Mouse (Mus musculus): ENCODE measurements around the gene Nemp1. TPM values are rescaled to one million over a fixed set of nuclear protein-coding genes. Genes with fewer than 3 reads are reported as not detected.
A peak's percentile ranks its signal among the peaks of the same experiment; 100 is the strongest.
"Not testable (repeated sequence)": the region's sequence is repeated elsewhere in the genome, so short reads cannot be mapped to it uniquely, and the experiment has no call there.

The Nemp1 gene
- total RNA-seq, 2 experiments from 2014 or later = 5.1 to 6.7 TPM

DNA sequence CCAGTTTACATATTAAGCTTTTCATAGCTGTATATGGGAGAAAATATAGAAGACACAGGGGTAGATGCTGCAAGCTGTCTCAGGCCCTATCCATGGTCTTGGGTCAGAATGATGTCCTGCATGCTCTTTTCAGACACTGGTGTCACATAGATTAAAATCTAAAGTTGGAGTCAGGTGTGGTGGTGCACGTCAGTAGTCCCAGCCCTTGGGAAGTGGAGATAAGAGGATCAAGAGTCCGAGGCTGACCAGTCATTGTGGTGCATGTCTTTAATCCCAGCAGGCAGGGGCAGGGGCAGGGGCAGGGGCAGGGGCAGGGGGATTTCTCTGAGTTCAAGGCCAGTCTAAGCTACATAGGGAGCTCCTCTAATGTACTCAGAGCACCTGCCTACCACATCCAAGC is 20.9 kb upstream of the Nemp1 start:
- no peak for DNase-seq

DNA sequence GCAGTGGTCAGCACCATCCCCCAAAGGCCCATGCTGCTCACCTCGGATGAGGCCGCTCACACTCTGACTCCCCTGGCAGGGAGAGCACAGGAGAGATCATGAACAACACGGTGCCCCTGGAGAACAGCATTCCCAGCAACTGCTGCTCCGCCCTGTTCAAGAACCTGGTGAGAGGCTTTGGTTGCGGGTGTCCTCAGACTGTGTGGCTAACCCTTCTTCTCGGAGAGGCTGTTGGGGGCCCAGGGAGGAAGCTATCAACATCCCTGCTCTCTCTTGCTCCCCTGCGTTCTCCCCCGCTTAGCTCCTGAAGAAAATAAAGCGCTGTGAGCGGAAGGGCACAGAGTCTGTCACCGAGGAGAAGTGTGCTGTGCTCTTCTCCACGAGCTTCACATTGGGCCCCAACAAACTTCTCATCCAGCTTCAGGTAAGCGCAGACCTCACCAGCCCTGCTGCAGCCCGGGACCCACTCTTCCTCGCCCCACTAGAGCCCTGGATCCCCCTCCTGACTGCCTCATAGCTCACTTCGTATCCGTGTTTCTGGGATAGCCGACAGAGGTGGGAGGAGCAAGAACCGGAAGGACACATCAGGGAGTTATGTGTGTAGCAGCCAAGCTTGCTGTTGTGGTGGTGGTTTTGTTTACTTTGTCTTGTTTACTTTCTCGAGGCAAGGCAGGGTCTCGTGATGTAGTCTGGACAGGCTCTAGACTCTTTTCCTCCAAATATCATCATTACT is 13.6 kb upstream of the Nemp1 start:
- DNase-seq = no peak

DNA sequence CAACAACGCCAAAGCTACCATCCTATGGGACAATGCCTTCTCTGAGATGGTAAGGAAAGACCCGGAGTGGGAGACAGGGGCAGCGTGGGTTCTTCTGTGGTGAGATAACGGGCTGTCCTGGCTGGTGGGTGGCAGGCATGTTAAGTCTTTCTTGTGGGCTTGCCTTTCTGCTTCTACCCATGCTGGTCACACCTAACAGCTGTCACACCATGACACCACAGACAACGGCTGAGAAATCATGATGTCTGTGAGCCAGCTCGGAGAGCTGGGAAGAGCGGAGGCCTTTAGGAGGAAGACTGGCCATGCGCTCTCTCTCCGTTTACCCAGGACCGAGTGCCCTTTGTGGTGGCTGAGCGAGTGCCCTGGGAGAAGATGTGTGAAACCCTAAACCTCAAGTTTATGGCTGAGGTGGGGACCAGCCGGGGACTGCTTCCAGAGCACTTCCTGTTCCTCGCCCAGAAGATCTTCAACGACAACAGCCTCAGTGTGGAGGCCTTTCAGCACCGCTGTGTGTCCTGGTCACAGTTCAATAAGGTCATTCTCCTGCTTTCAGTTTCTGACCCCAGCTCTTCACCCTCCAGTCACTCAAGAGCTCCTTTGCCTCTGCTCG is 11.6 kb upstream of the Nemp1 start:
- no peak for DNase-seq

DNA sequence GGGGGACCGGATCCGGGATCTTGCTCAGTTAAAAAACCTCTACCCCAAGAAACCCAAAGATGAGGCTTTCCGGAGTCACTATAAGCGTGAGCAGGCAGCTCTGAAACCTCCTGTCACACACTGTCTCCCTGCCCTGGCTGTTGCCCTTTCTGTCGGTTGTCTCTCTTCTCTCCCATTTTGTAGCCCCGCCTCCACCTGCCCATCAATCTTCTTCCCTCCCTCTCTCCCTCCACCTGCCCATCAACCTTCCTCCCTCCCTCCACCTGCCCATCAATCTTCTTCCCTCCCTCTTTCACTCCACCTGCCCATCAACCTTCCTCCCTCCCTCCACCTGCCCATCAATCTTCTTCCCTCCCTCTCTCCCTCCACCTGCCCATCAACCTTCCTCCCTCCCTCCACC is 9.1 kb upstream of the Nemp1 start:
- DNase-seq = not testable (repeated sequence)

DNA sequence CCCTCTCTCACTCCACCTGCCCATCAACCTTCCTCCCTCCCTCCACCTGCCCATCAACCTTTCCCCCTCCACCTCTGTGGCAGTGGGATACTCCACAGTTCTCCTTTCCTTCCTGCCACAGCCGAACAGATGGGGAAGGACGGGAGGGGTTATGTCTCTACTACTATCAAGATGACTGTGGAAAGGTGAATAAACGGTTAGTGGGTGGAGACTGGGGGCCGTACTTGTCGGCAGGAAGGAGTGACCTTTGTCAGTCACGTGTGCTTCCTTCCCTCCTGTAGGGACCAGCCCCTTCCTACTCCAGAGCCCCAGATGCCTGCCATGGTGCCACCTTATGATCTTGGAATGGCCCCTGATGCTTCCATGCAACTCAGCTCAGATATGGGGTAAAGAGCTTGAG is 8.6 kb upstream of the Nemp1 start:
- DNase-seq = no peak

DNA sequence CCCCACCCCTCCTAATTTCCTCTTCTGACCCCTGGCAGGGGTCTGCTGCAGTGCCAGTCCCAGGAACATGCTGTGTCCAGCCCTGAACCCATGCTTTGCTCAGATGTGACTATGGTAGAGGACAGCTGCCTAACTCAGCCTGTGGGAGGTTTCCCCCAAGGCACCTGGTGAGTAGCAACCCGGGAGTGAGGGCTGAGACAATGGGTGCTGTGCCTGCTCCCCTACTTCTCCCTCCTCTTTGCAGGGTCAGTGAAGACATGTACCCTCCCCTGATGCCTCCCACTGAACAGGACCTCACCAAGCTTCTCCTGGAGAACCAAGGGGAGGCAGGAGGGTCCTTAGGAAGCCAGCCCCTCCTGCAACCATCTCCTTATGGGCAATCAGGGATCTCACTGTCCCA is 7.2 kb upstream of the Nemp1 start:
- no peak for DNase-seq

DNA sequence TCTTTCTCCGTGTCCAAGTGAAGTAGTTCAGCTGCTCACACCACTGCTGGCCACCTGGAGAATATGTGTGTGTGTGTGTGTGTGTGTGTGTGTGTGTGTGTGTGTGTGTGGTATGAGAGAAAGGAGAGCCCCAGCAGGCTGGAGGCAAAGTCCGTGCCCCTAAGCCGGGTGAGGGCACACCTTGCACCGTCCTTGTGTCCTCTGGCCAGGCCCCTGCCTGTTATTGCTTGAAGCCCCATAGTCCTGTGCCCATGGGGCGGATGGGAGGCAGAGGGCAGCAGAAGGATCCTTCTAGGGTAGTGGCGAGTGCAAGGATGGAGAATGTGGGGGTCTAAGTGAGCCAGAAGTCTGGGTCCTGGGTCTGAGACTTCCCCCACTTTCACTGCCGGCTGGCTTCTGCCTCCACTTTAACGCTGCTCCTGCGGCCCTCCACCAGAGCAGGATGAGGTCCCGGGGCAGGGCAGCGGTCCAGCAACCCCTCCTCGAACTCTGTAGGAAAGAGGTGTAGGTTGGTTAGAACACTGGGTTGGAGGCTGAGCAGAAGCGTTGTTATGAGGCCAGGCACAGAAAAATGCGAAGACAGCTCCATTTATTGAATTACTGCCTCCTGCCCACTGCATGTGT is 5.3 kb upstream of the Nemp1 start:
- DNase-seq = no peak

DNA sequence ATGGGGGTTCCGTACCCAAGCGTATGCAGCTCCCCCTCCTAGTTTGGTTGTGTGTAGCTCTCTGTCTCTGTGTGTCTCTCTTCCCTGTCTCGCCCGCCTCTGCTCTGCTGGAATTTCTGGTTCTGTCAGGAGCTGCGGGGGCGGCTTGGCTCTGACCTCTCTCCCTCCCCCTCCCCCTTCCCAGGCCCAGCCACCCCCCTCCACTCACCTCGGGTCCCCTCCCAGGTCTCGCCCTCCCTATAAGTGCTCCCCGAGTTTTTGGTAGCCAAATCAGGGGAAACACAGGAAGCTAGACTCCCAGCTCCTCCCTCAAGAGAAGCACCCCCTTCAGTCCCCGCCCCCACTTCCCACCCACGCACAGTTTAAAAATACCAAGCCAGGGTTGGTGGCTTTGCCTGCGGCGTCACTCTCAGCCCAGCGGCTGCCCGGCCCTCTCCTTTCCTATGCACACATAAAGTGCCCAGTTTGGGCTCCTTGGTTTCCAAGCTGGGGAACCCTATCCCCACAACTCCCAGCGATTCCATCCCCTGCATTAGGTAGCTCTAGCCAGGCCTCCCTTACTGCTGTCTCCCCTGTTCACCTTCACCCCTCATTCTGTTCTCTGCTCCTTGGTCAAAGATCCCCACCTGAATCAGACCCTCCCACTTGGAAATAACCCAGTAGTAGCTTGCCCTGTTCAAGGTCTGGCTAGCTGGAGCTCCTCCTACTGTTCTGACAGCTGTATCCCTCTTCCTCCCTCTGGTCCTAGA is 4.6 kb upstream of the Nemp1 start:
- DNase-seq = no peak

DNA sequence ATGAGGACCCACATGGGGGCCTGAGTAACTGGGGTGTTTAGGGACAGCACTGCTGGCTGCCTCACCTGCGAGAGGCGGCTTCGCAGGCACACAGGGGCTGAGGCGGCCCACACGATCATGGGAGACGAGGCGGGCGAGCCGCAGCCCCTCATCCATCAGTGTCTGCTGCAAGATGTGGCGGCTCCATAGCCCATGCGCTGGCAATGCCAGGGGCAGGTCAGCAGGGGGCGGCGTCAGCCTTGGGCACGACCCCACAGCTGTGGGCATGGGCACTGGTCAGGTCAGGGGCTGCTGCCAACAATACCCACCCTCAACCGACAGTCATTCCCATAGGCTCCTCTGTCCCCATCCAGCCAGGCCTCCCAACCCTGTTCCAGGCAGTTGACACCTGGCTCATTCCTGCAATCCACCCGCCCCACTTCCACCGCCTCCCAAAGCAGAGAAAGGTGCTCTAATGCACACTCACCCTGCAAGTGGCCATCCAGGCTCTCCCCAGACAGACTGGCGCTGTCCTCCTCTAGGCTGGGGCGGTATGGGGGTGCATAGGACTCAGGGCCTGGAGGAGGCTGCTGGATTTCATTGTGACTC is 3.9 kb upstream of the Nemp1 start:
- DNase-seq = no peak

DNA sequence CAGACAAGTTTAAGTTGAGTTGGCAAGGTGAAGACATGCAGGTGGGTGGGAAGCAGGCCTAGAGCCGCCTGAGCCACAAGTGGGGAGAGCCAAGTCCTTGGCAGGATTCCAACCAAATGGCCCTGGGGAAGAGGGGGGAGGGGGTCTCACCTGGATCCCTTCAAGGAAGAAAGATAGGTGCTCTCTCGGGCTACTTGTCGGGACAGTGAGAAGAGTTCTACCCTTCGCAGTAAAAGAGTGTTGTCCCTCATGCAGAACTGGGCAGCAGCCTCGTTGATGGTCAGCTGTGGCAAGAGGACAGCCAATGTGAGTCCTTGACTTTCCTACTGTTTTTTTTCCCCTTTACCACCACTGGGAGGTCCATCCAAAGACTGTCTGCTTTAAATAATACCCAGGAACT is 3.1 kb upstream of the Nemp1 start:
- DNase-seq = no peak

DNA sequence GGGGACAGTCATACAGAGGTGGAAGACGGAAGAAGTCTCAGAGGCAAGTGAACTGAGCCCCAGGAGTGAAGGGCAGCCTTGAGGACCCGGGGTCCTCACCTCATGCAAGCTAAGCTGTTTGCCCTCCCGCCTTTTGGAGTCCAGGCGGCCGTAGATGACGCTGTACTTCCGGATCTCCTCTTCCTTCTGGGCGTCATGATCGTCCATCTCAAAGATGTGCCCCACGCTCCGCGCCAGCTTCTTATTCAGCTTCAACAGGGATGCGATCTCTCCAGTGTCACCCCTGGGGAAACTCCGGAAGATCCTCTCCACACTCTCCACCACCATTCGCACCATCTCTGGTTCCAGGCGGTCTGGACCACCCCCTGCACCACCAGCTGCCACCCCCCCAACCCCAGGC is 2.5 kb upstream of the Nemp1 start:
- no peak for DNase-seq

DNA sequence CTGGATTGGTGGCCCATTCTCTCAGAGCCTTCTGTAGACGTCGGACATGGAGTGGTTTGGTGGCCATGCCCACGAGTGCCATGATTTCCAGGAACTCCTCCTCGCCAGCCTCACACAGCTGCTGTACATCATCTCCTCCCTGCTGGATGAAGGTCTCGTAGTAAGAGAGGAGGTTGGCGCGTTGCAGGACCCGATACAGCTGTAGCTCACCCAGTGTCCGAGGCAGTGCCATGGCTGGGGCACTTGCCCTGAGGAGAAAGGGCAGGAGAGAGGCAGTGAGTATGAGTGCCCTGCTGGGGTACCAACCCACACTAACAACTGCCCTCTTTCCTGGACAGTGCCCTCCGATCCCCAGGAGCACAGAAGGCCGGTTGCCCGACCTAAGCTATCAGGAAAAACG is 1.8 kb upstream of the Nemp1 start:
- no peak for DNase-seq

DNA sequence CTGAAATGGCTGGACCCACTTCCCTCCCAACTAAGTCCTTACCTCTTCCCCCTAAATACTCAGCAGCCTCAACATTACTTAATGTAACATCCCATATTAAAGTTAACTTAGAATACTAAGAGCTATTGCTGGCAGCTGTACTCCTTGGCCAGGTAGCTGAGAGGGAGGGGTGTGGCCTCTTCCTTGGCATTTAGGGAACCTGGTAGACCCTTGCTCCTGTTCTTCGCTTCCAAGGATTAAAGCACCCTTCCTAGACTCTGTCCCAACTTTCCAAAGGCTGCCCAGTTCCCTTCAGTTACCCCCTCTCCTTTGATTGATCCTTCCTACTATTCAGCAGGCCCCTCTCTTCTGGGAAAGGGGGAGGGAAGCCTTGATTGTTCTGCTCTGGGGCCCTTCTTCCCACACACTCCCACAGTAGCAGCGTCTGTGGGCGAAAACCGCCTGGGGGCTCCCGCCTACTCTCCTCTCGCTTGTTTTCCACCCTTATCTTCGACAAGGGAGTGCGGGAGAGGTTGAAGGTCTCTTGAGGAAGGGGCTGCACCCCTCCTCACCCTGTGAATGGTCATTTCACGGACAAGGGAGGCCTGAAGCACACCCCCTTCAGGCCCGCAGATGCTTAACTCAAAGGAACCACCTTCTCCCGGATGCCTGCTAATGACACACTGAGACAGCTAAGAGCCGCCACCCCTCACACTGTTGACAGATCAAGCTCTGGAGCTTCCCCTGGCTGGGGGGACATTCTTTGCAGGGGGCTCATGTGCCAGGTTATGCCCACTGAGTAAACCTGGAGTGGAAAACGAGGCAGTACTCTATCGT is 1.1 kb upstream of the Nemp1 start:
- no peak for DNase-seq

DNA sequence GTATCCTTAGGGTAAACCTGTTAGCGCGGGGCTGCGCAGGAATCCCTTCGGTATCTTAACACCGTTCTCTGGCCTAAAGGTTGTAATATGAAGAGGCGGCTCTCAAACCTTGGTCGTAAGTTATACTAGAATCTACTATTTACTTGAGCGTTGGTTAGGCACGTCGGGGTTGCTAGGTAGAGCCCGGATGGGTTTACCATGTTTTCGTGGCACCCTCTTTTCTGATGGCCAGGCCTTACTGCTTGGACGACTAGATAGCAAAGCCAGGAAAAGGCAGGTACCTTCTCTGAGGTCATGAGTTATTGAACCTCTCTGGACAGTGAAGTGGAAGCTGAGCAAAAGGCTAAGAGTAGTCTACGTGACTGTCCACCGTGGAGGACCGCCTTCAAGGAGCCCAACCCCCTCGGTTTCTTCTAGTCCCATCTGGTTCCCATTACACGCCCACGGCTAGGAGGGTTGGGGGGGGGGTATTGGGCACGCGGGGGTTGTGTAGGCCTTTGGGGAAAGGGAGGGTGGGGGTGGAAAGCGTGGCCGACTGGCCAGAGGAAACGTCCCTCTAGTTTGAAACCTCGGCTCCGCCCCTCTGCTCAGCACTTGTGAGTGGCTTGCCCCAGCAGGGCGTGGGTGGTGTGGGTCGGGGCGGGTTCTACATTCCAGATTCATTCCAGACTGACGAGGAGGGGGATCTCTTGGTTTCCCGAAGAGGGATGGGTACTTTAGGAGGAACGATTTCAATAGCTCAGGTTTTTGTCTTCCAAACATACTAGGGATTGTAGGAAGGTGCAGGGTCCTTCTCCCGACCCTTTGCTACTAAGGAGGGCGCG is 780 bp downstream of the Nemp1 start:
- DNase-seq = peak; percentile 63

DNA sequence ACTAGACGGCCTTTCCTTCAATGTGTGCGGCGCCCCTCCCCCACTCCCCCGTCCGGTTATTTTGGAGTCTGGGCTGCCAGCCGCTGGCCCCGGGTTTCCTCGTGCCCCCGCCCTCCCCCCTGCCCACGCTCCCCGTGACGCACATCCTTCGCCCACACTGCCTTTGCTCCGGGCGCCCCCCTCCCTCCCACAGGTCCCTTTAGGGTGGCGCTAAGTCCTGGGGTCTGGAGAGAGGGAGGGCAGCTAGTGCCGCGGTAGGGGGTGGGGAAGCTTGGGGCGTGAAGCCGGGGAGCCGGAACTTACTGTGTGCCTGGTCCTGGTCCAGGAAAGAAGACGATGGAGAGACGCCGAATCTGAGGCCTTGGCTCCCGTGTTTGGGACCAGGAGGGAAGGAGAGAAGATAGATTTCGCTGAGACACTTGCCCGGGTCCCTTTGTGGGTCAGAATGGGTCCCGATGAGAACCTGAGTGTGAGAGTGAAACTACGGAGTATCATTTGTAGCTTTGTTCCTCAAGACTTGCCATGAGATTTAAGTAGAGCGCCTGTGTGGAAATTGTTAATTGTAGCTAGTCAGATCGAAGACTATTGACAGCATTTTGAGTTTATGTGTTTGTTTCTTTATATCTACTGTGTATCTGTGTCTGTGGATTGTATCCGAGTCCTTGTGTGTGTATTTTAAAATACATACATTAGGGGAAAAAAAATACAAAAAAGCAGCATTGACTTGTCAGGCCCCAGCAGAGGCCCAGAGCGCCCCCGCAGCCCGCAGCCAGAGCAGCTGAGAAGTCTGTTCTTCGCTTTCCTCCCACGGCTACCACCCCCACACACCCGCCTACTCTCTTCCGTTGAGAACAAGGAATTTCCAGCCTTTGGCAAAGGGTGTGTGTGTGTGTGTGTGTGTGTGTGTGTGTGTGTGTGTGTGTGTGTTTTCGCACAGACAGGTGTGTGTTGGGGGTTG is 1.7 kb downstream of the Nemp1 start, which contains the start of gene Nab2:
TSS of gene Nab2 (minus strand) at position 476 of the 958 bp plus-strand sequence.
- DNase-seq = peak; percentile 69 to 73

DNA sequence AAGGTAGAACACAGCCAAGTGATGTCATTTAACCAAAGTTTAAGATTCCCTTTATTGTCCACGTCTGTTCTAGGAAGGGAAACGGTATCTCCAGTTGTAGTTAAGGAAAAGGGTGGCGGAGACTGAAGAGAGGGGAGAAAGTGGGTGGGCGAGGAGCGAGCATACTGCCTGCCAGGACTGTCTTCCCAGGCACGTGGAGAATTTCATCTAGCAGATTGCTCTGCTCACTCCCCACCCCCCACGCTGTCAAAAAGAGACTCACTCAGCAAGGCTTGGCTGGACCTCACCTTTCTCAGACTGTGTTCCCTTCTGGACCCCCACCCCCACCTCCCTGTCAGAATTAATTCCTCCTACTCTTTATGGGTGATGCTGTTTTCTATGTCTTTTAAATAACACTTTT is 2.5 kb downstream of the Nemp1 start:
- no peak for DNase-seq

DNA sequence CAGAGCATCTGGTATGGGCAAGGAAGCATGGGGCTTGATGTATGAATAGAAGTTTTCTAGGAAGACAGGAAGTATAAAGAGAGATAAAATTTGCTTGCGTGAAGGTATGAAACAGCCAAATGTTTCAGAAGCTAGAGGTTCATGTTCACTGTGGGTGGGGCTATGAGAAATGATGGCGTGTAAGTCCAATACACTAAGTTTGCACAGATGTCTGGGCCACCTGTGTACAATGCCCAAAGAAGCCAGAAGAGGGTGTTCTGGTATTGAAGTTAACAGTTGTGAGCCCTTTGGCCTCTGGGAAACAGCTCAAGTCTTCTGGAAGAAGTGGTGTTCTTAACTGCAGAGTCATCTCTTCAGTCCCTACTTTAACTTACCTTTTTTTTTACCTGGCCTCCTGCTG is 3.5 kb downstream of the Nemp1 start:
- no peak for DNase-seq

DNA sequence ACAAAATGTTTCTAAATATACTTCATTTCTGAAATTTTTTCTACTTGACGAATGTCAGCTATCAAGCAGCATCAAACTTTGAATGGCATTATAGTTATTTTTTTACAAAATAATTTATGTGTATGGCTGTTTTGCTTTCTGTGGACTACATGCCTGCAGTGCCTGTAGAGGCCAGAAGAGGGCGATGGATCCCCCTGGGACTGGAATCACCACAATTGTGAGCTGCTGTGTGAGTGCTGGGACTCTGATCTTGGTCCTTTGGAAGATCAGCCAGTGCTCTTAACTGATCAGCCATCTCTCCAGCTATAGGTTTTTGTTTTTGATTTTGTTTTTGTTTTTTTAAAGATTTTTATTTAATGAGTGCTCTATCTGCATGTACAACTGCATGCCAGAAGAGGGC is 4.6 kb downstream of the Nemp1 start:
- DNase-seq = no peak

DNA sequence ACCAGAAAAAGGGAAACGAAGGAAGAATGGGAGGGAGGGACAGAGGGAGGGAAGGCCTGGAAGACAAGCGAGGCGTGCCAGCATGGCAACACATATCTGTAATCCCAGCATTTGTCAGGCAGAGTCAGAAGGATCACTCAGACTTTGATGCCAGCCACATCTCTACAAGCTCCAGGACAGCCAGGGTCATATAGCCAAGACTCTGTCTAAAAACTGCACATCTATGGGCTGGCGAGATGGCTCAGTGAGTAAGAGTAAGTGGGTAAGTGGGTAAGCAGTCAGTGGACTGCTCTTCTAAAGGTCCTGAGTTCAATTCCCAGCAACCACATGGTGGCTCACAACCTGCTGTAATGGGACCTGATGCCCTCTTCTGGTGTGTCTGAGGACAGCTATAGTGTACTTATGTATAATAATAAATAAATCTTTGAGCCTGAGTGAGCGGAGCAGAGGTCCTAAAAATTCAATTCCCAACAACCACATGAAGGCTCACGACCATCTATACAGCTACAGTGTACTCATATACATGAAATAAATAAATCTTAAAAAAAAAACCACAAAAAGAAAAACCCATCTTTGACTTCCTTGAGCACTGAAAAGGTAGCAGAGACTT is 7.5 kb downstream of the Nemp1 start:
- no peak for DNase-seq

Measured in layer of hippocampus, postnatal 36 days (tissue).